ENCODE assay signal across 8 mouse cellular contexts in the genomic region with DNA sequence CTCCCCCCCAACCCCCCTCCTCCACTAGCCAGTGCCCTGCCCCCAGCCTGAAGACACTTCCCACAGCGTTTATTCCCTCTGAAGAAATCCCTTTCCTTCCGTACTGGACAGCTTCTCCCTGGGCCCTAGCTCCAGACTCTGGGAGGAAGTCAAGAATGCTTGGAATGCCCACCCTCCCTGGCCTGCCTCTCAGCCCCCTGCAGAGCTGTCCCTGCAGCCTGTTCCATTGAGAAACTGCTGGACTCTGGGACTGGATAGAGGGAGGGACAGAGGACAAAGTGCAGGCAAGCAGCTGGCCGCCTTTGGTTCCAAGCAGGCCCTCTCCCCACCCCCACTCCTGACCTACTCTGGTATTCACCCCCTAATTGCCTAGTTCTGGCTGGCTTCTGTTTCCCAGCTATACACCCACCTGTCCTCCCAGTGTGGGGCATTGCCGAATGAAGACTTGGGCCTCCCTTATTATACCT. TPM values are rescaled to one million over a fixed set of nuclear protein-coding genes. Genes with fewer than 3 reads are reported as not detected.
DNase-seq lines count a peak whose midpoint lies in the region; ATAC-seq lines count a peak whose summit lies in the region.

No protein-coding gene starts in this region.

- peak; percentile 20 for DNase-seq in adrenal gland, postnatal 25 days
- no peak for DNase-seq in adrenal gland, adult 8-10 months
- peak; percentile 52 for DNase-seq in gastrocnemius, postnatal 10 days
- DNase-seq in cerebellum, adult 18-20 months: no peak

- no peaks in the 10 kb centered on the region for H3K27me3 ChIP-seq in hindbrain, embryonic 16.5 days (replicated peaks; ENCODE audit: control insufficient read depth, insufficient read depth, low read length)
- H3K27me3 ChIP-seq in liver, embryonic 12.5 days (replicated peaks): no peaks in the 10 kb centered on the region; the same call in 1 of the 2 replicates
- no peaks in the 10 kb centered on the region for H3K27me3 ChIP-seq in neural tube, embryonic 14.5 days (ENCODE audit: control insufficient read depth, insufficient read depth, low read length)

- H3K36me3 ChIP-seq in hindbrain, embryonic 16.5 days (ENCODE audit: control insufficient read depth, insufficient read depth, low read length): peaks cover 6% of the 10 kb centered on the region; the same call in 1 of the 2 replicates
- peaks cover 8% of the 10 kb centered on the region; the same call in 1 of the 2 replicates for H3K36me3 ChIP-seq in liver, embryonic 12.5 days
- H3K36me3 ChIP-seq in neural tube, embryonic 14.5 days (ENCODE audit: control insufficient read depth, insufficient read depth, low read length): no peaks in the 10 kb centered on the region

- H3K27ac ChIP-seq in hindbrain, embryonic 16.5 days (ENCODE audit: low read depth, low read length): peak overlapping the region; percentile 29
- peak overlapping the region; percentile 75 for H3K27ac ChIP-seq in liver, embryonic 12.5 days
- peak overlapping the region; percentile 6; the same call in 1 of the 2 replicates for H3K27ac ChIP-seq in neural tube, embryonic 14.5 days (ENCODE audit: low read depth, low read length)

- no peak overlapping the region for H3K4me2 ChIP-seq in hindbrain, embryonic 16.5 days (ENCODE audit: low read length)
- peak overlapping the region; percentile 3; the same call in 1 of the 2 replicates for H3K4me2 ChIP-seq in liver, embryonic 12.5 days
- H3K4me2 ChIP-seq in neural tube, embryonic 14.5 days (ENCODE audit: low read depth, low read length): no peak overlapping the region

- no peak overlapping the region for H3K4me3 ChIP-seq in hindbrain, embryonic 16.5 days (ENCODE audit: low read length)
- no peak overlapping the region for H3K4me3 ChIP-seq in liver, embryonic 12.5 days
- no peak overlapping the region for H3K4me3 ChIP-seq in neural tube, embryonic 14.5 days (ENCODE audit: low read depth, low read length)

- peak; percentile 62 for ATAC-seq in hindbrain, embryonic 16.5 days
- ATAC-seq in liver, embryonic 12.5 days: peak; percentile 72
- peak; percentile 74 for ATAC-seq in neural tube, embryonic 14.5 days (ENCODE audit: low read depth)
- ATAC-seq in monocyte, adult 5-6 weeks (replicated peaks; ENCODE audit: insufficient number of reproducible peaks, low FRiP score, low TSS enrichment, poor library complexity, severe bottlenecking): no peak

- 7% methylated on average over 4 of the region's 4 CpGs for WGBS in hindbrain, embryonic 16.5 days
- 38% methylated on average over 4 of the region's 4 CpGs for WGBS in liver, embryonic 12.5 days (ENCODE audit: insufficient replicate concordance)
- 1% methylated on average over 4 of the region's 4 CpGs for WGBS in neural tube, embryonic 14.5 days

- peak overlapping the region; percentile 5; the same call in 1 of the 2 replicates for H3K9ac ChIP-seq in hindbrain, embryonic 16.5 days (ENCODE audit: low read depth, low read length)
- H3K9ac ChIP-seq in liver, embryonic 12.5 days: no peak overlapping the region
- no peak overlapping the region for H3K9ac ChIP-seq in neural tube, embryonic 14.5 days (replicated peaks; ENCODE audit: low read depth, low read length)

- peaks cover 18% of the 10 kb centered on the region for H3K4me1 ChIP-seq in hindbrain, embryonic 16.5 days (ENCODE audit: control insufficient read depth, insufficient read depth, low read depth, low read length)
- peaks cover 52% of the 10 kb centered on the region for H3K4me1 ChIP-seq in liver, embryonic 12.5 days
- H3K4me1 ChIP-seq in neural tube, embryonic 14.5 days (ENCODE audit: control insufficient read depth, insufficient read depth, low read length): peaks cover 16% of the 10 kb centered on the region; the same call in 1 of the 2 replicates

- no peaks in the 10 kb centered on the region for H3K9me3 ChIP-seq in hindbrain, embryonic 16.5 days (ENCODE audit: control insufficient read depth, low read length)
- H3K9me3 ChIP-seq in liver, embryonic 12.5 days (replicated peaks): no peaks in the 10 kb centered on the region
- H3K9me3 ChIP-seq in neural tube, embryonic 14.5 days (ENCODE audit: control insufficient read depth, low read length): no peaks in the 10 kb centered on the region

RNA-seq across cellular contexts. Expression of a gene that starts 17.8 kb away (rescaled TPM):
- 2.4 and 4.8 TPM in 2 replicates for total RNA-seq in adrenal gland, postnatal 25 days (2021)
- 10 to 100 TPM in 1 of 4 experiments, 1 to 10 TPM in 3; 3.8 to 11.9 (median 5.2) TPM for total RNA-seq in adrenal gland, adult 8-10 months (2022)
- 1 to 10 TPM; 2.0 to 2.2 TPM for total RNA-seq in gastrocnemius, postnatal 10 days (2021)
- polyA plus RNA-seq in hindbrain, embryonic 16.5 days (2015; fragmentation: Nextera tagmentation; extraction: Ambion mirVana): 11.1 and 12.8 TPM in 2 replicates
- polyA plus RNA-seq in liver, embryonic 12.5 days (2016; fragmentation: Nextera tagmentation; extraction: Ambion mirVana): 1.3 and 1.7 TPM in 2 replicates
- polyA plus RNA-seq in neural tube, embryonic 14.5 days (2014; fragmentation: Nextera tagmentation; extraction: Ambion mirVana): 7.8 and 8.4 TPM in 2 replicates
- total RNA-seq in monocyte, adult 5-6 weeks (2017): 59.8 to 114 TPM (median 79.4 TPM) in 3 replicates

RNA-seq across cellular contexts. Expression of a gene that starts 35.3 kb away (rescaled TPM):
- total RNA-seq in adrenal gland, postnatal 25 days (2021): 116 and 153 TPM in 2 replicates
- 100 to 1,000 TPM; 161 to 353 (median 258) TPM for total RNA-seq in adrenal gland, adult 8-10 months (2022)
- under 1 TPM; 0.45 to 0.52 TPM for total RNA-seq in gastrocnemius, postnatal 10 days (2021)
- polyA plus RNA-seq in hindbrain, embryonic 16.5 days (2015; fragmentation: Nextera tagmentation; extraction: Ambion mirVana): 8.3 and 10.0 TPM in 2 replicates
- polyA plus RNA-seq in liver, embryonic 12.5 days (2016; fragmentation: Nextera tagmentation; extraction: Ambion mirVana): 0.06 and 0.07 TPM in 2 replicates
- polyA plus RNA-seq in neural tube, embryonic 14.5 days (2014; fragmentation: Nextera tagmentation; extraction: Ambion mirVana): 6.6 and 8.4 TPM in 2 replicates
- not detected in 3 replicates for total RNA-seq in monocyte, adult 5-6 weeks (2017)

RNA-seq across cellular contexts. Expression of a gene that starts 57.4 kb away (rescaled TPM):
- 8.4 and 8.6 TPM in 2 replicates for total RNA-seq in adrenal gland, postnatal 25 days (2021)
- 10 to 100 TPM; 10.3 to 13.9 (median 12.1) TPM for total RNA-seq in adrenal gland, adult 8-10 months (2022)
- total RNA-seq in gastrocnemius, postnatal 10 days (2021): 10 to 100 TPM; 24.8 to 30.7 TPM
- 26.6 and 35.5 TPM in 2 replicates for polyA plus RNA-seq in hindbrain, embryonic 16.5 days (2015; fragmentation: Nextera tagmentation; extraction: Ambion mirVana)
- polyA plus RNA-seq in liver, embryonic 12.5 days (2016; fragmentation: Nextera tagmentation; extraction: Ambion mirVana): 342 and 350 TPM in 2 replicates
- polyA plus RNA-seq in neural tube, embryonic 14.5 days (2014; fragmentation: Nextera tagmentation; extraction: Ambion mirVana): 20.7 and 29.9 TPM in 2 replicates
- 3.8 to 9.4 TPM (median 6.3 TPM) in 3 replicates for total RNA-seq in monocyte, adult 5-6 weeks (2017)

Comparison
In these comparisons a context has a peak if more than half of its experiments do, and no peak if none do; other contexts are left out.
1. DNase-seq: peak in adrenal gland, postnatal 25 days (single experiment) and gastrocnemius, postnatal 10 days (single experiment); none in adrenal gland, adult 8-10 months (single experiment) and cerebellum, adult 18-20 months (0 of 2).
2. H3K27ac ChIP-seq: peak in every context shown above with its lines; median percentile 75 in liver, embryonic 12.5 days; 29 in hindbrain, embryonic 16.5 days; 6 in neural tube, embryonic 14.5 days.
3. RNA of a gene that starts 35.3 kb away (total RNA-seq): 161 to 353 TPM in adrenal gland, adult 8-10 months and 116 to 153 TPM in adrenal gland, postnatal 25 days; 0.45 to 0.52 TPM in gastrocnemius, postnatal 10 days and not detected in monocyte, adult 5-6 weeks; every median in the first group is over 10 times any median in the second.